Mouse (Mus musculus) spleen, adult 2 months (tissue): ENCODE results near the gene Asphd2. TPM values are rescaled to one million over a fixed set of nuclear protein-coding genes. Genes with fewer than 3 reads are reported as not detected.

ENCODE experiments used
- DNase-seq, 2 experiments: peaks; one replicate each; pipeline versions ENCODE4 v3.0.0 to v3.0.0-alpha.2; 2012 to 2021; ENCODE audit warnings: low spot score in 2 of 2, low read depth in 1 of 2
- H3K27ac ChIP-seq: fragments of 200-500 bp; 2 replicates; pipeline ENCODE4 v1.5.1; 2012; ENCODE audit warnings: low read length, inconsistent platforms; ENCODE audit not compliant: insufficient read depth
- H3K27me3 ChIP-seq: fragments of 200-500 bp; 2 replicates; pipeline ENCODE4 v1.6.1; 2012; ENCODE audit warnings: mild to moderate bottlenecking, moderate library complexity, low read length, inconsistent platforms; ENCODE audit not compliant: control insufficient read depth, insufficient read depth
- H3K36me3 ChIP-seq: fragments of 200-500 bp; 2 replicates; pipeline ENCODE4 v1.6.1; 2012; ENCODE audit warnings: mild to moderate bottlenecking, low read length, inconsistent platforms; ENCODE audit not compliant: control insufficient read depth, insufficient read depth
- H3K4me1 ChIP-seq: fragments of 200-500 bp; 2 replicates; pipeline ENCODE4 v1.6.1; 2011; ENCODE audit warnings: inconsistent platforms; ENCODE audit not compliant: control insufficient read depth, insufficient read depth, insufficient read length
- H3K4me3 ChIP-seq: fragments of 200-500 bp; 2 replicates; pipeline ENCODE4 v1.5.1; 2011; ENCODE audit warnings: mild to moderate bottlenecking, inconsistent platforms; ENCODE audit not compliant: insufficient read depth, insufficient read length; ENCODE audit errors: extremely low read depth
- CTCF ChIP-seq: fragments of 200-500 bp; IDR thresholded peaks from 2 replicates; pipeline ENCODE4 v1.5.1; 2011; ENCODE audit warnings: mild to moderate bottlenecking, inconsistent platforms; ENCODE audit not compliant: insufficient read depth, insufficient read length, insufficient replicate concordance; ENCODE audit errors: extremely low read depth
- POLR2A ChIP-seq: fragments of 200-500 bp; IDR thresholded peaks from 2 replicates; pipeline ENCODE4 v1.6.1; 2011; ENCODE audit warnings: low read depth, low read length, inconsistent platforms
- WGBS: fragments of 180-500 bp; shearing (Covaris S2); methylation state at CpG from one replicate; pipeline ENCODE4 v1.1.7; 2018; 5-methylcytosine and 5-hydroxymethylcytosine counted together
- polyA plus RNA-seq: library from polyadenylated mRNA; depleted of rRNA; stranded (reverse); fragments of >200 nt; gene quantifications from 2 replicates; pipeline ENCODE4 v1.2.3, GENCODE M21; 2012

Asphd2 gene
- polyA plus RNA-seq, 1 experiment: 0.19 TPM

DNA sequence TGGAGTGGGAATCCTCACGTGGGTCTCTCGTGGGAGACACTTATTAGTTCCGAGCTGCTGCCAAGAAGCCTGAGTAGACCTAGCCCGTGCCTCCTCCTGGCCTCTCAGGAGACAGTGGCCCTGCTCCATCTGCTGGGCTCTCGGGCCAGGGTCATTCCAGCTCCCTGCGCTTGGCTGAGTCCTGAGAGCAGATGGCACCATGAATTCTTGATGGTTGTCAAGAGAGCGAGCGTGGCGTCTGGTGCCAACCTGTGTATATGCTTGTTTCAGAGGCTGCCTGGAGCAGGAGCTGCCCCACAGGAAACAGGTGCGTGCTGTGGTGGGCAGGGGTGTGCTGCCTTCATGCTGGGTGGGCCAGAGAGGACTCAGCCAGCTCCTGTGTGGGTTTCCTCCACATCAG, 26.0 kb downstream of the Asphd2 start:
- Histone ChIP-seq H3K4me1 (peaks cover 18% of the 10 kb centered on the region), H3K36me3 (peaks cover 8% of the 10 kb centered on the region), H3K27me3 (no peaks in the 10 kb centered on the region), H3K4me3 (no peak overlapping the region), H3K27ac (0 out of 2 replicates have a peak overlapping the region, but pooled peaks have one; percentile 11)
- TF ChIP-seq POLR2A: no peak
- no peak for TF ChIP-seq CTCF
- no peak for DNase-seq
- 42% methylated on average over 10 of the region's 10 CpGs for WGBS

DNA sequence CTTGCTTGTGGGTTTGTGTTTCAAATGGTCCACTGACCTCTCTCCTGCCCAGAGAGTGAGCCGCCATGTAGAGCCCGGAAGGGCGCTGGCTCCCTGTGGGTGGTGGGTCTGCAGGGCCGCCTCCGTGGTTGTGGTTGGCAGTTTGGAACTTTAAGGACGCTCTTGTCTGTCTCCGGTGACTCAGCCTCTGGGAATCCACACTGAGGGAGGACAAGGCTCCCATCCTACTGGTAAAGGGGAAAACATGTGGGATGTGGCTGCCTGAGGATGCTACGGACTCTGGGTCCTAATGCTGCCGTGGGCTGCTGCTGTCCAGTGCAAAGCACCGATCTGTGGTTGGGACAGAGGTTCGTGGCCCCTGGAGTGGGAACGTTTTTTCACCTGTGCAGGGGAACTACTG, 26.7 kb downstream of the Asphd2 start:
- 51% methylated on average over 12 of the region's 12 CpGs for WGBS
- no peak for DNase-seq
- no peak for TF ChIP-seq POLR2A
- TF ChIP-seq CTCF: no peak
- peaks cover 18% of the 10 kb centered on the region for H3K4me1 ChIP-seq
- no peaks in the 10 kb centered on the region for H3K27me3 ChIP-seq
- H3K27ac ChIP-seq: no peak overlapping the region
- no peak overlapping the region for H3K4me3 ChIP-seq
- H3K36me3 ChIP-seq: peaks cover 8% of the 10 kb centered on the region

DNA sequence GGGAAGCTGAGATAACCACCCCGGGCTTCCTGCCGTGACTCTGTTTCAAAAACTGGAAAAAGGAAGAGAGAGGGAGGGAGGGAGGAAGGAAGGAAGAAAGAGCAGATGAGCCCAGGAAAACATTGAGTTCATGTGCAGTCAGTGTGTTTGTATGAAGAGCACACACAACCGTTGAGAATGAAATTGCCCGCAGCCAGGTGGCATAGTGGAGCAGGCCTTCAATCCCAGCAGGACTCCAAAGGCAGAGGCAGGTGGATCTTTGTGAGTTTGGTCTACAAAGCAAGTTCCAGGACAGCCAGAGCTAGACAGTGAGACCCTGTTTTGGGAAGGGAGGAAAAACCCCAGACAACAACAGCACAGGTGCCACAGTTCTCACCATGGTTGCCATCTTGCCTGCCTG, 27.3 kb downstream of the Asphd2 start:
- Histone ChIP-seq H3K36me3 (peaks cover 8% of the 10 kb centered on the region), H3K4me3 (no peak overlapping the region), H3K27ac (no peak overlapping the region), H3K27me3 (no peaks in the 10 kb centered on the region), H3K4me1 (peaks cover 18% of the 10 kb centered on the region)
- DNase-seq: no peak
- TF ChIP-seq CTCF (no peak), POLR2A (no peak)
- whole genome bisulfite sequencing: 81% methylated on average over 4 of the region's 4 CpGs

DNA sequence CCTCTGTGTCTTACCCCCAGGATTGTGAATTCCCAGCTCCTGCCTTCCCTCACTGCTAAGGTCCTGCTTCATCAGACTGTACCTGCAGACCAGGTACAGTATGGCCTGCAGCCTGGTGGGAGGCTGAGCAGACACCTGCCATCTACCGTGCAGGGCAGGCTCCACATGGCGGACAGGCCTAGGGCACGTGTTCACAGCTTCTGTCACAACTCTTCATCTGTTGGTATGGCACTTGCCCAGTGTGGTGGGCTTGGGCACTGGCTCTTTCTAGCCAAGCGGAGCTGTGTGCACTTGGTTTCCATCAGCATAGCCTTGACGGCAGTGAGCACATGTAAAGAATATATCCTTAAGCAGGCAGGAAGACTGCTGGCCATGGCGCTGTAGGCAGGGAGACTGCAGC, 27.8 kb downstream of the Asphd2 start:
- peaks cover 18% of the 10 kb centered on the region for H3K4me1 ChIP-seq

DNA sequence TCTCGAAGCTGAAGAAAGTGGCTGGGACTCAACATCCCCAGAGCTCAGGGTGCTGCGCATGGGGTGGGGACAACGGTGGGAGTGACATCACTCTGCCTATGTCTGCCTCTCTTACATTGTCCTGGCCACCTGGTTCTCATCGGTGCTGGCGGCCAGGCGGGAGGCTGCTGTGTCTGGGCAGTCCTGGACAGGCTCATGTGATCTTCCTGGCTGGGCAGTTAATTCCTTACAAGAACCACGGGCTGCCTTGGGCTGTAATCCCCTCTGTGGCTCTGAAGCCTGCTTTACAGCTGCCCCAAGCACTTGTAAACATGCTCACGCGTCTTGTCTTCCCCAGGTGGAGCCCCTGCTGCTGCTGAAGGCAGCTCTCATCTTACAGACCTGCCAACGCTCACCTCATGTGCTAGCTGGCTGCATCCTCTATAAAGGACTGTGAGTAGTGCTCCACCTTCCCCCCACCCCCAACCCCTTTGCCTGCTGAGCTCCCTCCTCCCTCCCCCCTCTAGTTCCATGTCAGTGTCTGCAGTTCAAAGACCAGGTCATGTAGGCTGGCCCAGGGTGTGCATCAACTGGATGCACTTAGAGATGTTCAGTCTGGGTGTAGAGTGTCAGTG, 30.4 kb downstream of the Asphd2 start:
- WGBS: 90% methylated on average over 10 of the region's 10 CpGs
- no peak overlapping the region for H3K27ac ChIP-seq
- TF ChIP-seq CTCF: no peak
- TF ChIP-seq POLR2A: no peak
- no peaks in the 10 kb centered on the region for H3K27me3 ChIP-seq
- no peak for DNase-seq
- H3K4me1 ChIP-seq: peaks cover 12% of the 10 kb centered on the region
- H3K36me3 ChIP-seq: peaks cover 7% of the 10 kb centered on the region
- H3K4me3 ChIP-seq: no peak overlapping the region

More for the DNA sequence above, 27.8 kb downstream of the Asphd2 start:
- Histone ChIP-seq H3K27me3 (no peaks in the 10 kb centered on the region), H3K4me3 (no peak overlapping the region), H3K27ac (no peak overlapping the region), H3K36me3 (peaks cover 10% of the 10 kb centered on the region)
- DNase-seq: no peak
- TF ChIP-seq CTCF: no peak
- 93% methylated on average over 6 of the region's 6 CpGs for WGBS

DNA sequence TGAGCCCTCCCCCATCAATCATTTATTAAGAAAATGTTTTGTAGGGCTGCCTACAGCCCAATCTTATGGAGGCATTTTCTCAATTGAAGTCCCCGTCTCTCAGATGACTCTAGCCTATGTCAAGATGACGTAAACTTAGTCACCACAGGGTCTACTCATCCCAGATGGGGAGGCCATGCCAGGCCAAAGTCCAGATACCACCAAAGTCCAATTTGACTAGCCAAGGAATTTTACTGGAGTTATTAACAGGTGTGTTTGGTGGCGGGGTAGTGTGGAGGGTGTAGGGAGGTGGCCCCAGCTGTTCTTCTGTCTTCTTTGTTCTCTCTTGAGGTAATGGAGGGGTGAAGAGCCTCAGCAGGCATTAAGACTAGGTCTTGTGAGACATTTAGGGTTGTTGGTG, 34.6 kb downstream of the Asphd2 start:
- TF ChIP-seq POLR2A (no peak), CTCF (no peak)
- Histone ChIP-seq H3K4me1 (no peaks in the 10 kb centered on the region), H3K4me3 (no peak overlapping the region), H3K27me3 (no peaks in the 10 kb centered on the region), H3K36me3 (peaks cover 11% of the 10 kb centered on the region), H3K27ac (no peak overlapping the region)
- no peak for DNase-seq
- 91% methylated on average over 3 of the region's 3 CpGs for WGBS

DNA sequence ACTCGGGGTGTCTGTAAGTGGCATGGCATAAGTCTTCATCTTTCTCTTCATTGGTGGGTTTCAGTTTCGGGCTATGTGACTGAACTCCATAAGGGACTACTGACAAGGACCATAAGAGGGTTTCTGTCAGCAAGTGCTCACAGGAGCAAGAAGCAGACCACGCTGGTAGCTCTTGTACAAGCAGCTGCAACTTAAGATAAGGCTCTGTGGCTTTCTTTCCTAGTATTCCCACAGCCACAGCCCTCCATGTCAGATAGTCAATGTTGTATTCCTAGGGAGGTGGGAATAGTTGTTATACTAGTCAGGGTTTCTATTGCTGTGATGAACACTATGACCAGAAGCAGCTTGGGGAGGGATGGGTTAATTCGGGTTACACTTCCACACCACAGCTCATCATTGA, 35.1 kb downstream of the Asphd2 start:
- Histone ChIP-seq H3K36me3 (peaks cover 8% of the 10 kb centered on the region), H3K4me3 (no peak overlapping the region), H3K4me1 (no peaks in the 10 kb centered on the region), H3K27ac (no peak overlapping the region), H3K27me3 (no peaks in the 10 kb centered on the region)
- TF ChIP-seq POLR2A (no peak), CTCF (no peak)
- WGBS: 57% methylated on average over 4 of the region's 4 CpGs
- no peak for DNase-seq
